Mouse (Mus musculus) gastrocnemius, postnatal 10 days (tissue): ENCODE data around the gene BC048403. TPM values are rescaled to one million over a fixed set of nuclear protein-coding genes. Genes with fewer than 3 reads are reported as not detected.

Experiments used
- total RNA-seq, 2 experiments: library from RNA; stranded (reverse); gene quantifications; 2 replicates each; pipeline ENCODE4 v1.2.3; 2021

Gene BC048403
- total RNA-seq, 2 experiments from 2014 or later: 1.6 to 2.4 TPM

Other genes with a start within 250 kb of the BC048403 start
- 10 to 100 TPM; 14.6 to 20.7 TPM for gene Tbk1, start 153.2 kb upstream of the BC048403 start, total RNA-seq
- 10 to 100 TPM; 29.4 to 38.0 TPM for gene Xpot, start 113.6 kb upstream of the BC048403 start, total RNA-seq
- gene D930020B18Rik, start 98.3 kb upstream of the BC048403 start, total RNA-seq: not detected